Mouse (Mus musculus) brain, embryonic 14.5 days (tissue): ENCODE measurements around the gene Ncapg.

Experiments used
- CTCF ChIP-seq: fragments of 200-500 bp; IDR thresholded peaks from 2 replicates; pipeline ENCODE4 v1.5.1; 2012; ENCODE audit warnings: inconsistent platforms, mild to moderate bottlenecking, moderate library complexity, borderline replicate concordance; ENCODE audit not compliant: insufficient read depth, insufficient read length; ENCODE audit errors: extremely low read depth
- POLR2A ChIP-seq: fragments of 200-500 bp; IDR thresholded peaks from 2 replicates; pipeline ENCODE4 v1.6.1; 2012; ENCODE audit warnings: mild to moderate bottlenecking, inconsistent platforms, borderline replicate concordance; ENCODE audit not compliant: poor library complexity, insufficient read depth, insufficient read length, severe bottlenecking; ENCODE audit errors: extremely low read depth

DNA sequence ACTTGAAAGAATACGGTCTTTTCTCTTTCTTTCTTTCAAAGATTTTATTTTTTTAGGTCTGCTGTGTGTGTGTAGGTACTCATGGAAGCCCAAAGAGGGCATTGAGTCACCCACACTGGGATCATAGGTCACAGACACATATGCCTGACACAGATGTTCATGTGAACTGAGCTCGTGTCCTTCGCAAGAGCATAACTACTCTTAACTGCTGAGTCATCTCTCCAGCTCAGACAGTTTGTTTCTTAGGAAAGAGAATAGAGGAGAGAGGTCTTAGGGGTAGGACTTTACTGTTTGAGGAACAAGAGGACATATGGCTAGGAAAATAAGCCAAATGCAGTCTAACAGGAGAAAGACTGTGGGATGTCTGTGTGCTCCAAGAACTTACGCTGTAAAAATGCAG, 19.4 kb downstream of the Ncapg start:
- TF ChIP-seq CTCF: no peak
- TF ChIP-seq POLR2A: no peak
